Mouse (Mus musculus): ENCODE data around the gene Msrb1. TPM values are rescaled to one million over a fixed set of nuclear protein-coding genes. Genes with fewer than 3 reads are reported as not detected.

The Msrb1 gene
- polyA plus RNA-seq, 1 experiment from 2014 or later = 54.2 TPM

DNA sequence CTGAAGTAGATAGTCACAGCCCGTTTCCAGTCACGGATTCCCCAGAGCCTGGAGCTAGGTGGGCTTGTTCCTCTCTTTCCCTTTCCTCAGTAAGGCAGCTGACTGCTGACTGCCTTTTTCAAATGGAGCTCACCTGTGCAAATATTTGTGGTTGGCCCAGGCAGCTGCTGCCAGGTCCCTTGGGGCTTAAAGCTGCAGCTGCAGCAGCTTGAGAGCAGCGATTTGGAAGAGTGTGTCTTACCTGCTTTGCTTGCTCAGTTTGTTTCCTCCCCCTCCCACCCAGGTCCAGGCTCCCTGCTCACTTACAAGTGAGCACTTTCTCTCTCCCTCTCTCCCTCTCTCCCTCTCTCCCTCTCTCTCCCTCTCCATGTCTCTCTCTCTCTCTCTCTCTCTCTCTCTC, 32.7 kb downstream of the Msrb1 start:
- TF ChIP-seq CTCF (IDR thresholded peaks at IDR 0.05; ENCODE audit: low read depth) (no peak), EP300 (optimal IDR thresholded peaks at IDR 0.05) (no peak)
- no peak overlapping the region for H3K27ac ChIP-seq (replicated peaks)
- DNase-seq (ENCODE audit: low spot score) = no peak
- no peaks in the 10 kb centered on the region for H3K36me3 ChIP-seq (ENCODE audit: control insufficient read depth, insufficient read depth, low read length)
- H3K4me3 ChIP-seq (ENCODE audit: low read depth, low read length) = no peak overlapping the region
- ATAC-seq (ENCODE audit: low FRiP score, low TSS enrichment) = no peak
- H3K27me3 ChIP-seq (ENCODE audit: control insufficient read depth, insufficient read depth, low read length) = no peaks in the 10 kb centered on the region
- no peaks in the 10 kb centered on the region for H3K4me1 ChIP-seq (replicated peaks; ENCODE audit: control insufficient read depth, insufficient read depth)
- 31% methylated on average over 3 of the region's 3 CpGs for WGBS
- H3K9me3 ChIP-seq (ENCODE audit: control insufficient read depth, low read length) = no peaks in the 10 kb centered on the region
- H3K4me2 ChIP-seq (replicated peaks; ENCODE audit: low read depth) = no peak overlapping the region
- no peak overlapping the region for H3K9ac ChIP-seq (ENCODE audit: low read length)

DNA sequence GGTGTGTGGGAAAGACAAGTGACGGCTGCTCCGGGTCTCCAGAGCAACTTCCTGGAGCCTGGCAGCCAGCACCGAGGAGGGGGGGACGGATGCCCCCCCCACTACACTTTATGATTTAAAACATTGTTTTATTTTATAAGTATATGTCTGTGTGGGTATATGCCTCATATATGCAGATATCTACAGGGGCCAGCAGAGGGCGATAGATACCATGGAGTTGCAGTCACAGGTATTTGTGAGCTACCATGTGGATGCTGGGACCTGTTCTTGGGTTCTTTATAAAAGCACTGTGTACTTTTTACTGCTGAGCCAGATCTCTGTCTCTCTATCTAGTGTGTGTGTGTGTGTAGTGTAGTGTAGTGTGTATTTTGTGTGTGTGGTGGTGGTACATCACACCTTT, 36.8 kb downstream of the Msrb1 start:
- Histone ChIP-seq H3K4me3 (ENCODE audit: low read depth, low read length) (no peak overlapping the region), H3K4me2 (replicated peaks; ENCODE audit: low read depth) (no peak overlapping the region), H3K27me3 (ENCODE audit: control insufficient read depth, insufficient read depth, low read length) (no peaks in the 10 kb centered on the region), H3K36me3 (ENCODE audit: control insufficient read depth, insufficient read depth, low read length) (no peaks in the 10 kb centered on the region), H3K9ac (ENCODE audit: low read length) (no peak overlapping the region), H3K9me3 (ENCODE audit: control insufficient read depth, low read length) (no peaks in the 10 kb centered on the region), H3K4me1 (replicated peaks; ENCODE audit: control insufficient read depth, insufficient read depth) (no peaks in the 10 kb centered on the region), H3K27ac (replicated peaks) (no peak overlapping the region)
- DNase-seq (ENCODE audit: low spot score) (no peak), ATAC-seq (ENCODE audit: low FRiP score, low TSS enrichment) (no peak)
- WGBS = 81% methylated on average over 5 of the region's 5 CpGs
- no peak for TF ChIP-seq EP300 (optimal IDR thresholded peaks at IDR 0.05)
- TF ChIP-seq CTCF (IDR thresholded peaks at IDR 0.05; ENCODE audit: low read depth) = peak; percentile 50

DNA sequence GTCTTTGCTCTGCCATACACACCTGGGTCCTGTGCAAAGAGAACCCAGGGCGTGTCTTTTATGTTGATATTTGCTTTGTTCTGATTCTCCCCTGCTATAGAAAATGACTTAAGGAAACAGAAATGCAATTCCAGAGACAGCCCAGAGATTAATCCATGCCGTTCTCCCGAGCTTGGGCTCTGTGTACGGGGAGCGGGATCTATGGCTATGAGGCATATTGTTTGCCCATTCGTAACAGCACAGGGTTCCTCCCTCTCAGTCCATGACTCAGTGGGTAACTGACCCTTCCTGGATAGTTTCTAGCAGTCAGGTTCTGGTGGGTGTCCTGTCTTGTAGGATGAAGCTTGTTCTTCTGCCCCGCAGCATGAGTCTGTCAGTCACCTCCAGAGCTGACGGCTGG, 38.7 kb downstream of the Msrb1 start:
- no peaks in the 10 kb centered on the region for H3K9me3 ChIP-seq (ENCODE audit: control insufficient read depth, low read length)
- H3K27me3 ChIP-seq (ENCODE audit: control insufficient read depth, insufficient read depth, low read length) = no peaks in the 10 kb centered on the region
- DNase-seq (ENCODE audit: low spot score) (no peak), ATAC-seq (ENCODE audit: low FRiP score, low TSS enrichment) (peak; percentile 88)
- TF ChIP-seq EP300 (optimal IDR thresholded peaks at IDR 0.05) (no peak), CTCF (IDR thresholded peaks at IDR 0.05; ENCODE audit: low read depth) (no peak)
- no peaks in the 10 kb centered on the region for H3K4me1 ChIP-seq (replicated peaks; ENCODE audit: control insufficient read depth, insufficient read depth)
- WGBS = 45% methylated on average over 8 of the region's 8 CpGs
- no peak overlapping the region for H3K4me2 ChIP-seq (replicated peaks; ENCODE audit: low read depth)
- no peak overlapping the region for H3K9ac ChIP-seq (ENCODE audit: low read length)
- H3K27ac ChIP-seq (replicated peaks) = 0 out of 2 replicates have a peak overlapping the region, but pooled peaks have one; percentile 10
- H3K4me3 ChIP-seq (ENCODE audit: low read depth, low read length) = no peak overlapping the region
- H3K36me3 ChIP-seq (ENCODE audit: control insufficient read depth, insufficient read depth, low read length) = no peaks in the 10 kb centered on the region

DNA sequence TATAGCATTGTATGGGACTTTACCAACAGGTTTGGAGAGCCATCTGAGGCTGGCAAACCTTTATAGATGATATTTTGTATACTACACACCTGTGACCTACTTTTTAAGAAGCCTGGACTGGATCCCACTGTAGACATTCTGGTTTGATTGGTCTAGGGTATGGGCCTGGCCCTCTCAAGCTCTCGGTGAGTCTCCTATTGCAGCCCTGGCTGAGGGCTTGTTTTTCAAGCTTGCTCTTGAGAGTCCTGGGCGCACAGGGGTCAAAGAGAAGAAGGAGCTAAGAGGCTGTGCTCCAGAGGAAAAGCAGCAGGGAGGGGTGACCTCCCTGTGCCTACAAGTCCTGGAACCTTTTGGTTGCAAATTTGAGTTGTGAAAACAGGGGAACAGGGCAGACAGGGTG, 40.6 kb downstream of the Msrb1 start:
- Histone ChIP-seq H3K4me1 (replicated peaks; ENCODE audit: control insufficient read depth, insufficient read depth) (no peaks in the 10 kb centered on the region), H3K27ac (replicated peaks) (no peak overlapping the region), H3K36me3 (ENCODE audit: control insufficient read depth, insufficient read depth, low read length) (no peaks in the 10 kb centered on the region), H3K4me3 (ENCODE audit: low read depth, low read length) (no peak overlapping the region), H3K4me2 (replicated peaks; ENCODE audit: low read depth) (no peak overlapping the region), H3K27me3 (ENCODE audit: control insufficient read depth, insufficient read depth, low read length) (no peaks in the 10 kb centered on the region), H3K9me3 (ENCODE audit: control insufficient read depth, low read length) (no peaks in the 10 kb centered on the region), H3K9ac (ENCODE audit: low read length) (no peak overlapping the region)
- ATAC-seq (ENCODE audit: low FRiP score, low TSS enrichment) (no peak), DNase-seq (ENCODE audit: low spot score) (no peak)
- TF ChIP-seq CTCF (IDR thresholded peaks at IDR 0.05; ENCODE audit: low read depth) (no peak), EP300 (optimal IDR thresholded peaks at IDR 0.05) (no peak)
- WGBS = 60% methylated on average over 2 of the region's 2 CpGs

DNA sequence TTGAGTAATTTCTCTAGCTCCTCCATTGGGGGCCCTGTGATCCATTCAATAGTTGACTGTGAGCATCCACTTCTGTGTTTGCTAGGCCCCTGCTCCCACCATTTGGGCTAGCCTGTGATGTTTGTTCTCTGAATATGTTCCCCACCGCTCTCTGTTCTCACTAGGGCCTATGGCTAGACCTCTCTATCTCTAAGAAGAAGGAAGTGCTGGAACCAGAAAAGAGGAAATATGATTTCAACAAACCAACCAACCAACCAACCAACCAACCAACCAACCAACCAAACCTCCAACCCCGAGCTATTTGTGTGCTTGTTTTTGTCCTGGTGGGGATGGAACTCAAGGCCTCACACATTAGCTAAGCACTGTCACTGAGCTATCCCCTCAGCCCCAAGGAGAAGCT, 44.4 kb downstream of the Msrb1 start:
- no peak overlapping the region for H3K4me3 ChIP-seq (ENCODE audit: low read depth, low read length)
- H3K4me2 ChIP-seq (replicated peaks; ENCODE audit: low read depth) = no peak overlapping the region
- no peaks in the 10 kb centered on the region for H3K9me3 ChIP-seq (ENCODE audit: control insufficient read depth, low read length)
- H3K9ac ChIP-seq (ENCODE audit: low read length) = no peak overlapping the region
- ATAC-seq (ENCODE audit: low FRiP score, low TSS enrichment) (no peak), DNase-seq (ENCODE audit: low spot score) (no peak)
- TF ChIP-seq EP300 (optimal IDR thresholded peaks at IDR 0.05) (no peak), CTCF (IDR thresholded peaks at IDR 0.05; ENCODE audit: low read depth) (no peak)
- no peaks in the 10 kb centered on the region for H3K4me1 ChIP-seq (replicated peaks; ENCODE audit: control insufficient read depth, insufficient read depth)
- no peaks in the 10 kb centered on the region for H3K36me3 ChIP-seq (ENCODE audit: control insufficient read depth, insufficient read depth, low read length)
- H3K27me3 ChIP-seq (ENCODE audit: control insufficient read depth, insufficient read depth, low read length) = no peaks in the 10 kb centered on the region
- 95% methylated on average over 2 of the region's 2 CpGs for WGBS
- no peak overlapping the region for H3K27ac ChIP-seq (replicated peaks)

DNA sequence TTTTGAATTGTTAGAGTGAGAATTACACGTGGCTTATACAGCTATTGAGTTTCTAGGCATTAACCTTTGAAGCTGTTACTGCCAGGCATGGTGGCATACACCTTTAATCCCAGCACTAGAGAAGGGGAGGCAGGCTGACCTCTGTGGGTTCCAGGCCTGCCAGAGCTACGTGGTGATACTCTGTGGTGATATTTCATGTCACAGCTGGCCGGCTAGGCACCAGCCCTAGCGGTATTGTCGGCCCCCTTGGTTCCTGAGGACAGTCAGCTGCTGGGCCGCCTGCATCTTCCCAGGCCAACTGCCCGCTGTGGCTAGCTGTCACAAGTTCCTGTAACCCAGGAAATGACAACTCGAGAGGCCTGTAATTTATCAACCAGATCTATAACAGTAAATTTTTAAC, 55.7 kb downstream of the Msrb1 start:
- DNase-seq (ENCODE audit: low spot score) = no peak
- TF ChIP-seq EP300 (optimal IDR thresholded peaks at IDR 0.05) (no peak), CTCF (IDR thresholded peaks at IDR 0.05; ENCODE audit: low read depth) (no peak)
- Histone ChIP-seq H3K4me3 (ENCODE audit: low read depth, low read length) (no peak overlapping the region), H3K27me3 (ENCODE audit: control insufficient read depth, insufficient read depth, low read length) (no peaks in the 10 kb centered on the region), H3K4me2 (replicated peaks; ENCODE audit: low read depth) (no peak overlapping the region), H3K9ac (ENCODE audit: low read length) (no peak overlapping the region), H3K4me1 (replicated peaks; ENCODE audit: control insufficient read depth, insufficient read depth) (no peaks in the 10 kb centered on the region), H3K9me3 (ENCODE audit: control insufficient read depth, low read length) (no peaks in the 10 kb centered on the region), H3K36me3 (ENCODE audit: control insufficient read depth, insufficient read depth, low read length) (no peaks in the 10 kb centered on the region), H3K27ac (replicated peaks) (no peak overlapping the region)
- no peak for ATAC-seq (ENCODE audit: low FRiP score, low TSS enrichment)
- WGBS = 44% methylated on average over 8 of the region's 8 CpGs

Other genes starting within 250 kb of the Msrb1 start
- 0.84 and 1.3 TPM in 2 replicates for gene Caskin1, start 248.0 kb upstream of the Msrb1 start, polyA plus RNA-seq (2015; fragmentation: Nextera tagmentation; extraction: Ambion mirVana)
- 41.8 and 42.6 TPM in 2 replicates for gene Traf7, start 208.7 kb upstream of the Msrb1 start, polyA plus RNA-seq (2015; fragmentation: Nextera tagmentation; extraction: Ambion mirVana)
- 0.82 and 0.85 TPM in 2 replicates for gene Rab26, start 202.4 kb upstream of the Msrb1 start, polyA plus RNA-seq (2015; fragmentation: Nextera tagmentation; extraction: Ambion mirVana)
- 10.9 and 12.3 TPM in 2 replicates for gene Pkd1, start 186.8 kb upstream of the Msrb1 start, polyA plus RNA-seq (2015; fragmentation: Nextera tagmentation; extraction: Ambion mirVana)
- 36.2 and 37.0 TPM in 2 replicates for gene Tsc2, start 104.0 kb upstream of the Msrb1 start, polyA plus RNA-seq (2015; fragmentation: Nextera tagmentation; extraction: Ambion mirVana)
- 8.0 and 8.4 TPM in 2 replicates for gene Nthl1, start 104.0 kb upstream of the Msrb1 start, polyA plus RNA-seq (2015; fragmentation: Nextera tagmentation; extraction: Ambion mirVana)
- 37.9 and 38.0 TPM in 2 replicates for gene Slc9a3r2, start 86.3 kb upstream of the Msrb1 start, polyA plus RNA-seq (2015; fragmentation: Nextera tagmentation; extraction: Ambion mirVana)
- 1.2 and 1.8 TPM in 2 replicates for gene Npw, start 78.2 kb upstream of the Msrb1 start, polyA plus RNA-seq (2015; fragmentation: Nextera tagmentation; extraction: Ambion mirVana)
- 9.7 and 12.4 TPM in 2 replicates for gene Zfp598, start 67.0 kb upstream of the Msrb1 start, polyA plus RNA-seq (2015; fragmentation: Nextera tagmentation; extraction: Ambion mirVana)
- gene Syngr3, start 46.7 kb upstream of the Msrb1 start, polyA plus RNA-seq (2015; fragmentation: Nextera tagmentation; extraction: Ambion mirVana) = 5.0 and 5.9 TPM in 2 replicates
- gene Gfer, start 40.5 kb upstream of the Msrb1 start, polyA plus RNA-seq (2015; fragmentation: Nextera tagmentation; extraction: Ambion mirVana) = 27.2 and 27.7 TPM in 2 replicates
- 3.3 and 3.7 TPM in 2 replicates for gene Noxo1, start 40.4 kb upstream of the Msrb1 start, polyA plus RNA-seq (2015; fragmentation: Nextera tagmentation; extraction: Ambion mirVana)
- gene Tbl3, start 29.0 kb upstream of the Msrb1 start, polyA plus RNA-seq (2015; fragmentation: Nextera tagmentation; extraction: Ambion mirVana) = 33.7 and 36.3 TPM in 2 replicates
- gene Rnf151, start 18.6 kb upstream of the Msrb1 start, polyA plus RNA-seq (2015; fragmentation: Nextera tagmentation; extraction: Ambion mirVana) = 0.10 TPM in 1 of 2 replicates, not detected in the other
- gene Rps2, start 18.5 kb upstream of the Msrb1 start, polyA plus RNA-seq (2015; fragmentation: Nextera tagmentation; extraction: Ambion mirVana) = 1,081 and 1,135 TPM in 2 replicates
- 256 and 269 TPM in 2 replicates for gene Ndufb10, start 12.2 kb upstream of the Msrb1 start, polyA plus RNA-seq (2015; fragmentation: Nextera tagmentation; extraction: Ambion mirVana)
- 0.23 and 0.28 TPM in 2 replicates for gene Rpl3l, start 8.8 kb upstream of the Msrb1 start, polyA plus RNA-seq (2015; fragmentation: Nextera tagmentation; extraction: Ambion mirVana)
- gene Hs3st6, start 16.3 kb downstream of the Msrb1 start, polyA plus RNA-seq (2015; fragmentation: Nextera tagmentation; extraction: Ambion mirVana) = 1.4 and 1.8 TPM in 2 replicates
- gene Meiob, start 67.6 kb downstream of the Msrb1 start, polyA plus RNA-seq (2015; fragmentation: Nextera tagmentation; extraction: Ambion mirVana) = 0.05 TPM in 1 of 2 replicates, not detected in the other
- 51.3 and 52.7 TPM in 2 replicates for gene Hagh, start 103.5 kb downstream of the Msrb1 start, polyA plus RNA-seq (2015; fragmentation: Nextera tagmentation; extraction: Ambion mirVana)
- 24.1 and 25.1 TPM in 2 replicates for gene Fahd1, start 113.7 kb downstream of the Msrb1 start, polyA plus RNA-seq (2015; fragmentation: Nextera tagmentation; extraction: Ambion mirVana)
- gene Igfals, start 129.4 kb downstream of the Msrb1 start, polyA plus RNA-seq (2015; fragmentation: Nextera tagmentation; extraction: Ambion mirVana) = 5.6 and 5.9 TPM in 2 replicates
- gene Nubp2, start 149.7 kb downstream of the Msrb1 start, polyA plus RNA-seq (2015; fragmentation: Nextera tagmentation; extraction: Ambion mirVana) = 39.4 and 40.5 TPM in 2 replicates
- gene Spsb3, start 150.0 kb downstream of the Msrb1 start, polyA plus RNA-seq (2015; fragmentation: Nextera tagmentation; extraction: Ambion mirVana) = 45.5 and 47.8 TPM in 2 replicates
- gene Eme2, start 158.4 kb downstream of the Msrb1 start, polyA plus RNA-seq (2015; fragmentation: Nextera tagmentation; extraction: Ambion mirVana) = 15.6 and 17.6 TPM in 2 replicates
- 102 and 104 TPM in 2 replicates for gene Mrps34, start 158.5 kb downstream of the Msrb1 start, polyA plus RNA-seq (2015; fragmentation: Nextera tagmentation; extraction: Ambion mirVana)
- 39.8 and 40.2 TPM in 2 replicates for gene Nme3, start 159.9 kb downstream of the Msrb1 start, polyA plus RNA-seq (2015; fragmentation: Nextera tagmentation; extraction: Ambion mirVana)
- gene Mapk8ip3, start 200.3 kb downstream of the Msrb1 start, polyA plus RNA-seq (2015; fragmentation: Nextera tagmentation; extraction: Ambion mirVana) = 6.2 and 6.5 TPM in 2 replicates
- 51.8 and 53.9 TPM in 2 replicates for gene Jpt2, start 224.0 kb downstream of the Msrb1 start, polyA plus RNA-seq (2015; fragmentation: Nextera tagmentation; extraction: Ambion mirVana)